ENCODE assay signal across 16 mouse cellular contexts in genomic region chr1:170697771-170698356, GRCm38 (mm10). TPM values are rescaled to one million over a fixed set of nuclear protein-coding genes. Genes with fewer than 3 reads are reported as not detected.
DNase-seq lines count a peak whose midpoint lies in the region; ATAC-seq lines count a peak whose summit lies in the region.
"Had no signal": no experiment of that assay in that cellular context is flagged by ENCODE, and none has a peak within 500 bp of the region (broad histone marks: within the 10 kb centered on the region; RNA-seq: fewer than 3 reads in every experiment).

No protein-coding gene starts in this region.

- no peak overlapping the region for H3K27ac ChIP-seq in kidney, embryonic 16.5 days (ENCODE audit: low read length)
- H3K27ac ChIP-seq: forebrain, embryonic 13.5 days; heart, adult 2 months; hindbrain, postnatal 0 days; left cerebral cortex, adult 2 months; liver, embryonic 14.5 days had no signal

- H3K9me3 ChIP-seq in kidney, embryonic 16.5 days (ENCODE audit: low read length) = no peaks in the 10 kb centered on the region
- H3K9me3 ChIP-seq: forebrain, embryonic 13.5 days had no signal

- WGBS in kidney, embryonic 16.5 days = 43% methylated on average over 7 of the region's 7 CpGs

- H3K9ac ChIP-seq in kidney, embryonic 16.5 days (replicated peaks; ENCODE audit: low read length) = no peak overlapping the region
- H3K9ac ChIP-seq: forebrain, embryonic 13.5 days; liver, embryonic 14.5 days had no signal

- H3K27me3 ChIP-seq in kidney, embryonic 16.5 days (ENCODE audit: insufficient read depth, low read length) = no peaks in the 10 kb centered on the region
- H3K27me3 ChIP-seq: forebrain, embryonic 13.5 days had no signal

- H3K4me2 ChIP-seq in kidney, embryonic 16.5 days (replicated peaks; ENCODE audit: low read depth, low read length) = no peak overlapping the region
- H3K4me2 ChIP-seq: forebrain, embryonic 13.5 days had no signal

- no peaks in the 10 kb centered on the region; the same call in 1 of the 2 replicates for H3K4me1 ChIP-seq in kidney, embryonic 16.5 days (ENCODE audit: insufficient read depth, low read length)
- H3K4me1 ChIP-seq: forebrain, embryonic 13.5 days had no signal

- intact Hi-C loops in heart, postnatal 36 days (cut with DNase I) = no loop called here

- DNase-seq in embryo, embryonic 10.5 days (ENCODE audit: low spot score) = peak; percentile 16
- no peak for DNase-seq in embryo, embryonic 10 days (ENCODE audit: low spot score)
- DNase-seq in MN1 (ENCODE audit: low spot score) = peak; percentile 9
- peak; percentile 13 for DNase-seq in embryo, embryonic 11 days
- DNase-seq in retina, postnatal 1 day = no peak
- DNase-seq in heart, postnatal 36 days = no peak
- DNase-seq: cerebellum, adult 11 months; heart, adult 2 months; right cerebral cortex, postnatal 25 days; thymus, postnatal 4 days had no signal

- peak; percentile 69; the same call in 1 of the 2 replicates for ATAC-seq in kidney, embryonic 16.5 days (ENCODE audit: low FRiP score, low TSS enrichment)
- ATAC-seq in cerebellum, adult (ENCODE audit: insufficient number of reproducible peaks, low FRiP score, low TSS enrichment) = no peak
- ATAC-seq: forebrain, embryonic 13.5 days; hindbrain, postnatal 0 days had no signal

- no peaks in the 10 kb centered on the region for H3K36me3 ChIP-seq in kidney, embryonic 16.5 days (ENCODE audit: insufficient read depth, low read length)

- H3K4me3 ChIP-seq in kidney, embryonic 16.5 days (ENCODE audit: low read length) = no peak overlapping the region
- H3K4me3 ChIP-seq: forebrain, embryonic 13.5 days; heart, adult 2 months; left cerebral cortex, adult 2 months had no signal

RNA-seq across cellular contexts. Expression of gene Olfml2b, which starts 53.5 kb away (rescaled TPM):
- 10.8 and 13.1 TPM in 2 replicates for polyA plus RNA-seq in kidney, embryonic 16.5 days (2015; fragmentation: Nextera tagmentation; extraction: Ambion mirVana)
- total RNA-seq in heart, postnatal 36 days (2021) = 10 to 100 TPM in 1 of 2 experiments, 1 to 10 TPM in 1; 6.7 to 12.0 TPM

Comparison
In these comparisons a context has a peak if more than half of its experiments do, and no peak if none do; other contexts are left out.
1. DNase-seq: peak in embryo, embryonic 10.5 days (single experiment), MN1 (single experiment) and embryo, embryonic 11 days (single experiment); none in embryo, embryonic 10 days (single experiment), retina, postnatal 1 day (single experiment) and heart, postnatal 36 days (0 of 2).